Mouse (Mus musculus) leukemia stem cell, adult 10-12 weeks (primary cell): ENCODE data around the gene Acot9. TPM values are rescaled to one million over a fixed set of nuclear protein-coding genes. Genes with fewer than 3 reads are reported as not detected.

Experiments
- polyA plus RNA-seq: library from polyadenylated mRNA; stranded (reverse); fragments of >175 nt; gene quantifications from 2 replicates; pipeline ENCODE4 v1.2.3, GENCODE M21; 2012; ENCODE audit warnings: low replicate concordance

Gene Acot9
- 0.66 and 6.5 TPM in 2 replicates for polyA plus RNA-seq

GRCm38 (mm10) chrX:155262235-155262914, at the start of gene Acot9:
Gene Acot9 (plus strand): TSS chrX:155262443.

DNA sequence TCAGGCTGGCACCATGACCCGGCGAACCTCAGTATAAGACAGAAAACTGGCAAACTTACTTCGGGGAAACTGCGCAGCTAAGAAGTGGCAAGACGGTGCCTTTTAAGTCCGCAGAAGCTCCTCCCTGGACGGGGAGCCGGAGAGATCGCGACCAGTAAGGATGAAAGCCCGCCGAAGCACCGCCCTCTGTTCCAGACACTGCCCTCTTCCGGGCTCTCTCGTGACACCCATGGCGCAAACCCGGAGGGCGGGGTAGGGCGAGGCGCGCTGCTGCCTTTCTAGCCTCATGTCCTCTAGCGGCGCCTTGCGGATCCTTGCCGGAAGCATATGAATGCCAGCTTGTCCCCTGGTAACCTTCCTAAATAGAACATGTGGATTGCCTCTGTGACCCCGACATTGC, 46.0 kb upstream of the Acot9 start, which contains the start of gene Sat1:
Gene Sat1, minus strand, starts transcription at position 179 of the 400 bp plus-strand sequence.

DNA sequence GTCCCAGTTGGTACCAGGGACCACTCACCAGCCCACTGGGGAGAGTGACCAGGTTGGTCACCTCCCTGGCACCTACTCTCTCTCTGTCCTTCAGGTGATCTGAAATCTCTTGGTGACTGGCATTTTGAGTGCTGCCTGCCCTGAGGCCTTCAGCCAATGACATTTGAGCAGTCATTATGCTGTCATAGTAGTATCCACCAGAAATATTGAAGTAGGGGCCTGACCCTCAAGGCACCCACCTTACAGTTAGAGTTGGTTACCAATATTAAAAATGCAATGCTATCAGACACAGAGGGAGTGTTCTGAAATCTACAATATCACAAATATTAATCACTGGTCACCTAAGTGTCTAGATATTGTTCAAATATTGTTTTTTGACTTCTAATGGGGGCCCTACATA, 78.4 kb downstream of the Acot9 start, which contains the start of gene Prdx4:
Gene Prdx4, minus strand, starts transcription at position 101 of the 400 bp plus-strand sequence.

Other genes starting within 250 kb of the Acot9 start
- gene Magea5, start 199.3 kb upstream of the Acot9 start, polyA plus RNA-seq, result not detected in 2 replicates
- gene Magea1, start 172.7 kb upstream of the Acot9 start, polyA plus RNA-seq, result not detected in 2 replicates
- gene Magea2, start 168.8 kb upstream of the Acot9 start, polyA plus RNA-seq, result not detected in 2 replicates
- gene Cldn34b2, start 134.0 kb upstream of the Acot9 start, polyA plus RNA-seq, result not detected in 2 replicates
- gene Sat1, start 46.0 kb upstream of the Acot9 start, polyA plus RNA-seq, result 7.3 and 22.6 TPM in 2 replicates
- gene Prdx4, start 78.3 kb downstream of the Acot9 start, polyA plus RNA-seq, result 10.8 and 39.4 TPM in 2 replicates